In genomic region chr16:6503573-6504331, GRCm38 (mm10) we compare ENCODE assay signal across 8 mouse cellular contexts.
DNase-seq lines count a peak whose midpoint lies in the region; ATAC-seq and TF ChIP-seq lines count a peak whose summit lies in the region.

No protein-coding gene starts in this region.

- no peak overlapping the region for H3K4me2 ChIP-seq in embryonic facial prominence, embryonic 14.5 days (ENCODE audit: low read depth, low read length)
- no peak overlapping the region for H3K4me2 ChIP-seq in kidney, postnatal 0 days (ENCODE audit: low read length)

- no peak overlapping the region for H3K4me3 ChIP-seq in embryonic facial prominence, embryonic 14.5 days (ENCODE audit: low read depth, low read length)
- H3K4me3 ChIP-seq in kidney, postnatal 0 days (replicated peaks; ENCODE audit: low read depth, low read length), result no peak overlapping the region
- no peak overlapping the region for H3K4me3 ChIP-seq in small intestine, adult 2 months (ENCODE audit: low read depth, low read length)

- peak; percentile 19 for DNase-seq in CD4-positive, CD25-positive, alpha-beta regulatory T cell, adult 2 months (ENCODE audit: low read depth, low spot score)
- peak; percentile 13 for DNase-seq in thymus, postnatal 14 days
- DNase-seq in thymus, adult 18-20 months, result no peak
- peak; percentile 49 for DNase-seq in embryonic facial prominence, embryonic 14.5 days (ENCODE audit: low spot score)
- DNase-seq in kidney, postnatal 0 days (ENCODE audit: low spot score), result peak; percentile 69
- peak; percentile 26 for DNase-seq in lung, postnatal 14 days

- no peak overlapping the region for H3K9ac ChIP-seq in embryonic facial prominence, embryonic 14.5 days (ENCODE audit: low read depth, low read length)
- no peak overlapping the region for H3K9ac ChIP-seq in kidney, postnatal 0 days (ENCODE audit: low read depth, low read length)

- no peaks in the 10 kb centered on the region for H3K36me3 ChIP-seq in embryonic facial prominence, embryonic 14.5 days (ENCODE audit: control insufficient read depth, insufficient read depth, low read length)
- no peaks in the 10 kb centered on the region for H3K36me3 ChIP-seq in kidney, postnatal 0 days (ENCODE audit: insufficient read depth, low read length)
- no peaks in the 10 kb centered on the region for H3K36me3 ChIP-seq in small intestine, adult 2 months (ENCODE audit: control insufficient read depth, insufficient read depth, low read length)

- H3K27ac ChIP-seq in embryonic facial prominence, embryonic 14.5 days (replicated peaks; ENCODE audit: low read depth, low read length), result no peak overlapping the region
- no peak overlapping the region for H3K27ac ChIP-seq in kidney, postnatal 0 days
- H3K27ac ChIP-seq in small intestine, adult 2 months (ENCODE audit: insufficient read depth, low read depth, low read length), result no peak overlapping the region

- H3K9me3 ChIP-seq in embryonic facial prominence, embryonic 14.5 days (ENCODE audit: control insufficient read depth, low read length), result no peaks in the 10 kb centered on the region
- no peaks in the 10 kb centered on the region for H3K9me3 ChIP-seq in kidney, postnatal 0 days (replicated peaks; ENCODE audit: low read length)

- TF ChIP-seq CTCF in kidney, postnatal 0 days (IDR thresholded peaks at IDR 0.05; ENCODE audit: low read depth), result peak; percentile 78
- peak; percentile 37; the same call in 1 of the 2 replicates for TF ChIP-seq CTCF in small intestine, adult 2 months (IDR thresholded peaks at IDR 0.05; ENCODE audit: extremely low read depth, insufficient read length, insufficient replicate concordance, low read depth, low read length)

- ATAC-seq in CD4-positive, CD25-positive, alpha-beta regulatory T cell, adult 4 months, result no peak
- no peak for ATAC-seq in embryonic facial prominence, embryonic 14.5 days (ENCODE audit: low read depth)
- ATAC-seq in kidney, postnatal 0 days (replicated peaks; ENCODE audit: low FRiP score, low read depth), result no peak

- WGBS in embryonic facial prominence, embryonic 14.5 days, result 48% methylated on average over 5 of the region's 5 CpGs
- 56% methylated on average over 5 of the region's 5 CpGs for WGBS in kidney, postnatal 0 days
- WGBS in small intestine, adult 2 months, result 42% methylated on average over 5 of the region's 5 CpGs

- no peaks in the 10 kb centered on the region for H3K27me3 ChIP-seq in embryonic facial prominence, embryonic 14.5 days (replicated peaks; ENCODE audit: control insufficient read depth, insufficient read depth, low read length)
- H3K27me3 ChIP-seq in kidney, postnatal 0 days (ENCODE audit: insufficient read depth, low read length), result no peaks in the 10 kb centered on the region
- H3K27me3 ChIP-seq in small intestine, adult 2 months (ENCODE audit: control insufficient read depth, insufficient read depth, low read length), result no peaks in the 10 kb centered on the region

- TF ChIP-seq POLR2A in small intestine, adult 2 months (IDR thresholded peaks at IDR 0.05; ENCODE audit: low read depth, low read length), result no peak

- no peaks in the 10 kb centered on the region for H3K4me1 ChIP-seq in embryonic facial prominence, embryonic 14.5 days (ENCODE audit: control insufficient read depth, insufficient read depth, low read length)
- no peaks in the 10 kb centered on the region for H3K4me1 ChIP-seq in kidney, postnatal 0 days (replicated peaks; ENCODE audit: insufficient read depth, low read length)
- no peaks in the 10 kb centered on the region for H3K4me1 ChIP-seq in small intestine, adult 2 months (ENCODE audit: control insufficient read depth, insufficient read depth, insufficient read length, low read length)

Comparison
In these comparisons a context has a peak if more than half of its experiments do, and no peak if none do; other contexts are left out.
1. DNase-seq: peak in CD4-positive, CD25-positive, alpha-beta regulatory T cell, adult 2 months (single experiment), thymus, postnatal 14 days (single experiment), embryonic facial prominence, embryonic 14.5 days (single experiment), kidney, postnatal 0 days (single experiment) and lung, postnatal 14 days (single experiment); none in thymus, adult 18-20 months (0 of 2).